Mouse (Mus musculus) limb, embryonic 15.5 days (tissue): ENCODE results near the gene Plekhm3. TPM values are rescaled to one million over a fixed set of nuclear protein-coding genes. Genes with fewer than 3 reads are reported as not detected.

Source experiments
- ATAC-seq: fragments of 200-750 bp; cut with Nextera tagmentation; 2 replicates; pipeline ENCODE4 v1.8.0; 2017; ENCODE audit warnings: low read depth, moderate TSS enrichment; ENCODE audit not compliant: insufficient number of reproducible peaks, low FRiP score, low TSS enrichment
- H3K27ac ChIP-seq: fragments of 300-500 bp; sonication (generic); 2 replicates; pipeline ENCODE4 v1.5.1; 2015; ENCODE audit warnings: moderate library complexity, mild to moderate bottlenecking, inconsistent platforms
- H3K27me3 ChIP-seq: fragments of 300-500 bp; sonication (generic); 2 replicates; pipeline ENCODE4 v1.6.1; 2015; ENCODE audit warnings: inconsistent platforms
- H3K36me3 ChIP-seq: fragments of 300-500 bp; sonication (generic); 2 replicates; pipeline ENCODE4 v1.6.1; 2015; ENCODE audit warnings: inconsistent platforms
- H3K4me1 ChIP-seq: fragments of 300-500 bp; sonication (generic); 2 replicates; pipeline ENCODE4 v1.6.1; 2015; ENCODE audit warnings: inconsistent platforms
- H3K4me2 ChIP-seq: fragments of 300-500 bp; sonication (generic); 2 replicates; pipeline ENCODE4 v1.6.1; 2015; ENCODE audit warnings: mild to moderate bottlenecking, inconsistent platforms
- H3K4me3 ChIP-seq: fragments of 300-500 bp; sonication (generic); 2 replicates; pipeline ENCODE4 v1.5.1; 2015; ENCODE audit warnings: mild to moderate bottlenecking, inconsistent platforms
- H3K9ac ChIP-seq: fragments of 300-500 bp; sonication (generic); 2 replicates; pipeline ENCODE4 v1.6.1; 2015; ENCODE audit warnings: inconsistent platforms
- H3K9me3 ChIP-seq: fragments of 300-500 bp; sonication (generic); 2 replicates; pipeline ENCODE4 v1.6.1; 2016; ENCODE audit warnings: inconsistent platforms
- WGBS: fragments of 180-500 bp; shearing (Covaris S2); methylation state at CpG from one replicate; pipeline ENCODE4 v1.1.7; 2015; 5-methylcytosine and 5-hydroxymethylcytosine counted together
- polyA plus RNA-seq: library from polyadenylated mRNA; unstranded; fragments of >200 nt; fragmentation: Nextera tagmentation; extraction: Ambion mirVana; gene quantifications from 2 replicates; pipeline ENCODE4 v1.2.1, GENCODE M21; 2015

Plekhm3 gene
- polyA plus RNA-seq, 1 experiment from 2014 or later = 6.6 TPM

DNA sequence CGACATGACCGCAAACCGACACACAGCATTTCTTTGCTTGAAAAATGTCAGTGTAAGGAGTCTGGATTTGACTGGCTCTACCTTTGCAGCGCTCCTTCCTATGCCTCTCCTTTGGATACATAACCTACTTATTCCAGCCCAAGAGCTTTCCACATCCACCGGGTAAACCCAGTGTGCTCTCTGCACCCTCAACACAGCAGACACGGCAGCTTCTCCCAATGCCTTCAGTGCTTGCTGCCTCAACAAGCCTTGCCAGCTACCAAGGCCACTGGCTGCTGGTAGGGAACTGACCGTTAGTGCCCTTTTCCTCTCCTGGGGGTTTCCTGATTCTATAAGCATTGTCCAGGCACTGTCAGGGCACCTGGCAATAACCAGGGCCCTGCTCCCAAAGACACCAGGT lies 62.8 kb downstream of the Plekhm3 start:
- Histone ChIP-seq H3K4me2 (no peak overlapping the region), H3K4me1 (no peaks in the 10 kb centered on the region)
- no peak for ATAC-seq

DNA sequence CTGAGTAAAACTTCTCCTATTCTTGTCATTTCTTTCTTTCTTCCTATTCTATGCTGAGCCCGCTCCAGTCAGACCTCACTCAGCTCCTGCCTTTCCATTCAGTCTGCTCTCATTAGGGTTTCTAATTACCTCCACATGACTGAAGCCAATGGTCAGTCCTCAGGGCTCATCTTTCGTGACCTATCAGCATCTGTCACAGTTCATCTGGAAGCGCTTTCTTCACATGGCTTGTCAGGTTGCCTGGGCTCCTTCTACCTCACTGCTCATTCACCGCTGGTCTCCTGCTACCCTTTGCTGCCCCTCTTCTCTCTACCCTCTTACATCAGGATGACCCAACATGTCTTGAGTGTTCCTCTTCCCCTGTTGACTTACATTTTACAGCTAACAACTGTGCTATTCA lies 65.3 kb downstream of the Plekhm3 start:
- H3K4me2 ChIP-seq = no peak overlapping the region
- no peaks in the 10 kb centered on the region for H3K27me3 ChIP-seq
- no peak overlapping the region for H3K4me3 ChIP-seq
- 73% methylated on average over 4 of the region's 4 CpGs for WGBS
- H3K9ac ChIP-seq = no peak overlapping the region
- H3K4me1 ChIP-seq = no peaks in the 10 kb centered on the region
- no peak overlapping the region for H3K27ac ChIP-seq
- H3K9me3 ChIP-seq = no peaks in the 10 kb centered on the region
- ATAC-seq = no peak
- H3K36me3 ChIP-seq = no peaks in the 10 kb centered on the region

More for the DNA sequence above, 62.8 kb downstream of the Plekhm3 start:
- Histone ChIP-seq H3K4me3 (no peak overlapping the region), H3K9me3 (no peaks in the 10 kb centered on the region), H3K36me3 (no peaks in the 10 kb centered on the region), H3K9ac (no peak overlapping the region), H3K27ac (no peak overlapping the region), H3K27me3 (no peaks in the 10 kb centered on the region)
- WGBS = 88% methylated on average over 7 of the region's 7 CpGs

DNA sequence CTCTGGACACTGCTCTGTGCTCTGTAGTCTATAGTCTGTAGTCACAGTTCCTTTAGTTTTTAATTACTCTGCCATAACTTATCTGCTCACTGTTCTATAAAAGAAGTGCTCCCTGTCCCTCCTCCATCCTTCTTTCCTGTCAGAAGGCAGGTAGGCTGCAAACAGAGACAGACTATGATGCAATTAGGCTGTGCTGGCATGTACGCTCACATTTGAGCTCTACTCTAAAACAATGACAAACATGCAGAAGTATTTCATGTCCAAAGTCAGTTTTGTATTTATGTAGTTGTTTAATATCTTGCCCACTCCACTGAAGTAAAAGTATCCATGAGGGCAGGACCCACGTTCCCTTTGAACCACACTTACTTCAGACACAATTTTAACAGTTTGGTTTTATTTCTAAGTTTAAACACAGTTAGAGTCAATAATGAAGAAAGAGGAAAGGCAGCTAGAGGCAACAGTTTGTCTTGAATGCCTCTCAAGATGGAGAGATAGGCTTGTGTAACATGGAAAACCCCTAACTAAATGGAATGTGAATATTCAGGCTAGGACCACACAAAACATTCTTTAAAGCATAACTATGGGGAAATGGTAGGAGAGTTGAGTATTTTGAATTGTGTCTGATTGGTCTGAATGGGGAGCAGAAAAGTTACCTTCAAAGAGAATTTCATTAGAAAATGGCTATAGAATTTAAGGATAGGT lies 69.0 kb downstream of the Plekhm3 start:
- no peak overlapping the region for H3K27ac ChIP-seq
- H3K4me3 ChIP-seq = no peak overlapping the region
- no peak overlapping the region for H3K4me2 ChIP-seq
- H3K4me1 ChIP-seq = peaks cover 4% of the 10 kb centered on the region; the same call in 1 of the 2 replicates
- no peaks in the 10 kb centered on the region for H3K36me3 ChIP-seq
- H3K9me3 ChIP-seq = no peaks in the 10 kb centered on the region
- no peak for ATAC-seq
- H3K9ac ChIP-seq = no peak overlapping the region
- H3K27me3 ChIP-seq = no peaks in the 10 kb centered on the region
- 86% methylated on average over 2 of the region's 2 CpGs for WGBS

DNA sequence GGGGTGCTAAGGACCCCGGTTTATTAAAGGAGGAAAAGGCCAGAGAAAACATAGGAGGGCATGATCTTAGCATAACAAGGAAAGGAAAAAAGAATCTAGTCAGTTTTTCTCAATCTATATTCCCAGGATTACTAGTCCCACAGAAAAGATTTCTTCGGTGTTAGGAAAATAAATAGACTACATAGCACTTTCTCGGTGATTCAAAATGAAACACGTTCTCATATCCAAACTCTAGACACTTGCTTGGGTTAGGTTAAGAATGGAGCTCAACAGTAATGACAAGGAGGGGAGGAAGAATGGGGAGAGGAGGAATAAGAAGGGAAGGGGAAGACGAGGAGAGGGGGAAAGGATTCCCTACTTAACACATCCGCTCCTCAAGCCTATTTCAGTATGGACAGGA lies 69.9 kb downstream of the Plekhm3 start:
- WGBS = 95% methylated on average over 6 of the region's 6 CpGs
- no peak for ATAC-seq
- Histone ChIP-seq H3K27ac (no peak overlapping the region), H3K4me1 (peaks cover 4% of the 10 kb centered on the region; the same call in 1 of the 2 replicates), H3K27me3 (no peaks in the 10 kb centered on the region), H3K4me2 (no peak overlapping the region), H3K4me3 (no peak overlapping the region), H3K9ac (no peak overlapping the region), H3K36me3 (no peaks in the 10 kb centered on the region), H3K9me3 (no peaks in the 10 kb centered on the region)

DNA sequence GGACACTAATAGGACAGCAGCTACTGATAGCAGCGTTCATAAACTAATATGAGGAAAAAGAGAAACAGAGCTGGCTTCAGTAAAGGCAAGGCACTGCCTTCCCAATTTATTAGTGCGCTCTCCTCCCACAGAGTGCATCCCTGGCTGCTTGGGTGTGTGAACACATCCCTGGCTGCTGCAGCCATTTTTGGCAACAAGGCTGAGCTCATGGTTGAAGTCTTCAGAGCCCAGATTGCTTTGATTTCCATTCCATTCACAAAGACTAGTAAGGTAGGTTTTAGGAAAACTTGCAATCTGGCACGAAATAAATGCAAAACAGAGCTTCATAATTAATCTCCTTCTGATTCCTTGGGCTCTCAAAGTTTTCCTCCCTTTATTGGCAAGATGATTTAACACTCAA lies 71.3 kb downstream of the Plekhm3 start:
- ATAC-seq = no peak
- Histone ChIP-seq H3K4me2 (no peak overlapping the region), H3K27me3 (no peaks in the 10 kb centered on the region)

DNA sequence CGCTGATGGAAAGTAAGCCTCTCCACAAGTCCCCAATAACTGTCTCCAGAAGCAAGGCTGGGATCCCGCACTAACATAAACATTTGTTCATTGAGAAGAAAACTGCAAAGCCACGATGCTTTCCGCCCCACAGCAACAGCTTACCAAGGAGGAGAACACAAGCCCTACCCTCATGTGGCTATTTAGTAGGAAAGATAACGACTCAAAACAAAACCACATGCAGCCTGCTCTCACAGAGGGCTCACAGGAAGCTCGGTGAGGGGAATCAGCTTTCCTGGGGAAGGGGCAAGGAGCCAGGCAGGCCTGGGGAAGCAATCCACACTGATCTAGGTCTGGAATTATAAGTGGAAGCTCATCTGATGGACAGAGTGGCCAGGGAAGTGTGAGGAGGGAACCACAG lies 72.6 kb downstream of the Plekhm3 start:
- Histone ChIP-seq H3K4me3 (no peak overlapping the region), H3K4me2 (no peak overlapping the region), H3K27ac (no peak overlapping the region; the same call in 1 of the 2 replicates), H3K36me3 (no peaks in the 10 kb centered on the region), H3K9me3 (no peaks in the 10 kb centered on the region), H3K4me1 (peaks cover 4% of the 10 kb centered on the region; the same call in 1 of the 2 replicates), H3K27me3 (no peaks in the 10 kb centered on the region), H3K9ac (no peak overlapping the region)
- no peak for ATAC-seq
- WGBS = 34% methylated on average over 6 of the region's 6 CpGs

More for the DNA sequence above, 71.3 kb downstream of the Plekhm3 start:
- WGBS = 60% methylated on average over 3 of the region's 3 CpGs
- Histone ChIP-seq H3K27ac (no peak overlapping the region), H3K4me3 (no peak overlapping the region), H3K36me3 (no peaks in the 10 kb centered on the region), H3K9ac (no peak overlapping the region), H3K9me3 (no peaks in the 10 kb centered on the region), H3K4me1 (peaks cover 4% of the 10 kb centered on the region; the same call in 1 of the 2 replicates)

DNA sequence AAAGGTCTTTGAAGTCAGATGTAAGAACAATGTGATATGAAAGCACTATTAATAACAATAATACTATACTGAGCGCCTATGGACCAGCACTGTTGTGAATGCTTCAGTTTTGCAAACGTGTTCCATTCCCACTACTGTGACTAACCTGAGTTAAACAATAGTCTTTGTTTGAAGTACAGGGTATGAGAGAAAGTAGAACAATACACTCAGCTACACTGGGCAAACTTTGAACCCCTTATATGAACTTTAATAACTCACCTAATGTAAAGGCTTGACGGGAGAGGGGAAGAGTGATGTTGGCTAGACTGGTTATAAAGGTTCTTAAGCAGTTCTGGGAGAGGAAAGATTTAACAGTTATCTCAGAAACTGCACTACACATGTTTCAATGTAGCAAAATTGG lies 76.0 kb downstream of the Plekhm3 start:
- Histone ChIP-seq H3K4me3 (no peak overlapping the region), H3K4me2 (no peak overlapping the region), H3K36me3 (no peaks in the 10 kb centered on the region), H3K27me3 (no peaks in the 10 kb centered on the region), H3K9me3 (no peaks in the 10 kb centered on the region), H3K27ac (no peak overlapping the region), H3K9ac (no peak overlapping the region), H3K4me1 (peaks cover 4% of the 10 kb centered on the region; the same call in 1 of the 2 replicates)
- ATAC-seq = no peak
- WGBS = 81% methylated on average over 3 of the region's 3 CpGs

DNA sequence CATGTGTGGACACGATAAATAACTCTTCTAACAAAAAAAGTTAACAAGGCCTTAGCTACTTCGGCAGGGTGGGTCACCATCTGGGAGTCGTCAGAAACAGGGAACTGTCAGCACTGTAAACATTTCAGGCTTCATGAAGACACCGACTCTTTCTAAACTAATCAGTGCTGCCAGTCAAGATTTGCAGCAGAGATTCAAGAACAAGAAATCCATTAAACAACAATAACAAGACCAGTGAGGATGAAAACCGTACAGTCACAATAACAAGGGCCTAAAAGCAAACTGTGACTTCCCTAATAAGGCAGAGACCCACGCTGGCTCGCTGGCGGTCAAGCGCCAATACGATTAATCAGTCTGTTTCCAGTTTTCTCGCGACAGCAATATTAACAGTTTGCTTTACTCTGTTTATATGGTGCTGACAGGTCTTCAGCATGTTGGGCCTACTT lies 77.8 kb downstream of the Plekhm3 start:
- no peak overlapping the region for H3K4me2 ChIP-seq
- no peaks in the 10 kb centered on the region for H3K9me3 ChIP-seq
- peaks cover under 1% of the 10 kb centered on the region; the same call in 1 of the 2 replicates for H3K4me1 ChIP-seq
- H3K4me3 ChIP-seq = no peak overlapping the region
- no peaks in the 10 kb centered on the region for H3K36me3 ChIP-seq
- H3K27ac ChIP-seq = no peak overlapping the region
- 37% methylated on average over 12 of the region's 12 CpGs for WGBS
- no peak overlapping the region for H3K9ac ChIP-seq
- no peak for ATAC-seq
- H3K27me3 ChIP-seq = no peaks in the 10 kb centered on the region

DNA sequence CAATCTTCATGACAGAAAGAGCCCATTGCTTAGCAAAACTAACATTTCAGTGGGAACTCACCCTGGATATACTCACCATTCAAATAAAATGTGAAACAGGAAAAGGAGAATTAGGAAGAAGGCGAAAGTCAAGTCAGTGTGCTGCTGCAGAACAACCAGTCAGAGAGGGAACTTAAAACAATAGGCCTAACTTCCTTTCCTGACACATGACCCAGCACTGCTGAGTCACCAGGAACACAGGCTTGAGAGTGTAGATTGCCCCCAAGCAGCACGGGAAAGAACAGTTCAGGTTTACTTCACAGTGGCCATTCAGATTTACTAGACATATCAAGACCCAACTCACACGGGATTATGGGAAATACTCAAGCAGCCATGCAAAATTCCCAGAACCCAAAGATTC lies 80.3 kb downstream of the Plekhm3 start:
- Histone ChIP-seq H3K4me2 (no peak overlapping the region), H3K9me3 (no peaks in the 10 kb centered on the region), H3K36me3 (no peaks in the 10 kb centered on the region), H3K4me3 (no peak overlapping the region), H3K9ac (no peak overlapping the region), H3K4me1 (no peaks in the 10 kb centered on the region), H3K27me3 (no peaks in the 10 kb centered on the region), H3K27ac (no peak overlapping the region)
- no peak for ATAC-seq
- 59% methylated on average over 3 of the region's 3 CpGs for WGBS

DNA sequence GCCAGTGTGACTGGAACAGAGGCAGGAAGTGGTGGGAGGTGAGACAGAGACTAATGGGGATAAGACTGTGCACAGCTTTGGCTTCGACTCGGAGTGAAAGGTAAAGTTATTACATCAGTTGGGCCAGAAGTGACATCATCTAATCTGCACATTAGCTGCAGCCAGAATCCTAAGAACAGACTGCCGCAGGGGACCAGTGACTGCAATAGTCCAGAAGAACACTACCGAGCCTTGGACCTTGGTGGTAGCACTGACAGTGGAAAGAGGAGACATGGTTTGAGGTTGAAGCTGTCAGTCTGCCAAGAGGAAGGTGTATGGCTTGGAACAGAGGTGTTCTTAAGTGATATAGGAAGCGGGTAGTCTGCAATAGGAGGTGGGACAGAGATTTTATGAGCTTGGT lies 80.9 kb downstream of the Plekhm3 start:
- H3K4me3 ChIP-seq = no peak overlapping the region
- H3K9me3 ChIP-seq = no peaks in the 10 kb centered on the region
- no peaks in the 10 kb centered on the region for H3K4me1 ChIP-seq
- H3K27ac ChIP-seq = no peak overlapping the region
- WGBS = 53% methylated on average over 5 of the region's 5 CpGs
- ATAC-seq = peak; percentile 36; the same call in 1 of the 2 replicates
- H3K4me2 ChIP-seq = no peak overlapping the region
- no peaks in the 10 kb centered on the region for H3K27me3 ChIP-seq
- no peak overlapping the region for H3K9ac ChIP-seq
- no peaks in the 10 kb centered on the region for H3K36me3 ChIP-seq

DNA sequence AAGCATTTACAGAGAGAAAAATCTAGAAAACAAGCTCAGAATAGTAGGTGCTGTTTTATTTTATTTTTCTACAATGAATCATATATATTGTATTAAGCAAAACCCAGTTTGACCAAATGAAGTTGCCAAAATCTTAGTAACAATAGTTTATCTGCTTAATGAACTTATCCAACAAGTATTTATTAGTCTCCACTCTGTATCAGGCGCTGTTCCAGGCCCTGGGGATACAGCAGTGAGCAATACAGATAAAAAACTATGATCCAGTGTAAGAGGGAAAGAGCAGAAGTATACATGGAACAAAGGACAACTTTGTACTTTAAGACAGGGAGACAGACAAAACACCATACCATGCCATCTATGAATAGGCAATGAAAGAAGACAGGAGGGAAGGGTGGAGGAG lies 81.5 kb downstream of the Plekhm3 start:
- H3K9me3 ChIP-seq = no peaks in the 10 kb centered on the region
- no peak overlapping the region for H3K9ac ChIP-seq
- H3K4me2 ChIP-seq = no peak overlapping the region
- no peak overlapping the region for H3K4me3 ChIP-seq
- H3K27ac ChIP-seq = no peak overlapping the region
- no peaks in the 10 kb centered on the region for H3K4me1 ChIP-seq
- no peak for ATAC-seq
- H3K27me3 ChIP-seq = no peaks in the 10 kb centered on the region
- 87% methylated on average over 1 of the region's 1 CpGs for WGBS
- H3K36me3 ChIP-seq = no peaks in the 10 kb centered on the region

DNA sequence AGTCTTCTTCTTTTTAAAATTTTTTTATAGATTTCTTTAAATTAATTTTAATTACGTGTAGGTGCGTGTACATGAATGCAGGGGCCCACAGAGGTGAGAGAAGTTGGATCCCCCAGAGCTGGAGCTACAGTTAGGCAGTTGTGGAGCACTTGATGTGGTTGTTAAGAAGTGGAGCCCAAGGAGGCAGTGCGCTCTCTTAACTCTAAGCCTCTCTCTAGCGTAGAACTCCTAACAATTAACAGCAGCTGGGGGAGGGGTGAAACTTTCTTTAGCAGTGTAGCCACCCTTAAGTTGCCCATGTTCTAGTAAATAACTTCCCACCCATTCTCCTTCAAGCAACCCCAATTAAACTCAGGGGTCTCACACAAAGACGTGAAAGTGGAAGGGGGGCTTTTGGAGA lies 84.7 kb downstream of the Plekhm3 start:
- ATAC-seq = no peak
- Histone ChIP-seq H3K9ac (no peak overlapping the region), H3K27me3 (no peaks in the 10 kb centered on the region), H3K36me3 (no peaks in the 10 kb centered on the region), H3K27ac (no peak overlapping the region), H3K4me2 (no peak overlapping the region), H3K9me3 (no peaks in the 10 kb centered on the region), H3K4me3 (no peak overlapping the region), H3K4me1 (no peaks in the 10 kb centered on the region)
- 71% methylated on average over 5 of the region's 5 CpGs for WGBS
